Mouse (Mus musculus): ENCODE measurements at regions not wholly inside any gene's neighbourhood (a gene's known extent, or its start where the extent isn't known, plus 50 kb on each side); places are given as distances from the start of the nearest gene placed in this dataset.

GRCm38 (mm10) chr17:42927320-42927719, 50.9 kb upstream of the Cd2ap start:
- no peaks in the 10 kb centered on the region for H3K4me1 ChIP-seq (ENCODE audit: control insufficient read depth in 1 of 2, insufficient read depth in 2 of 2, low read length in 2 of 2)
- no peaks in the 10 kb centered on the region for H3K27me3 ChIP-seq (ENCODE audit: control insufficient read depth in 1 of 2, insufficient read depth in 2 of 2, low read length in 2 of 2)
- H3K79me2 ChIP-seq (ENCODE audit: control insufficient read depth, insufficient read depth, low read length, poor library complexity), result no peaks in the 10 kb centered on the region
- H3K9me3 ChIP-seq (replicated peaks; ENCODE audit: insufficient read depth, low read length), result no peaks in the 10 kb centered on the region
- H3K9ac ChIP-seq (ENCODE audit: control insufficient read depth, low read depth, low read length, poor library complexity, severe bottlenecking), result no peak overlapping the region
- no peak overlapping the region for H3K4me3 ChIP-seq (ENCODE audit: control insufficient read depth in 1 of 2, insufficient read depth in 1 of 2, low read depth in 2 of 2, low read length in 2 of 2)
- DNase-seq (ENCODE audit: low read depth, low spot score), result no peak
- no peak overlapping the region for H3K27ac ChIP-seq (ENCODE audit: control insufficient read depth, low read depth, low read length)
- H3K36me3 ChIP-seq (ENCODE audit: control insufficient read depth in 1 of 2, insufficient read depth in 2 of 2, low read length in 2 of 2), result no peaks in the 10 kb centered on the region
- TF ChIP-seq RCOR1 (IDR thresholded peaks at IDR 0.05; ENCODE audit: low read depth, low read length) (no peak), GATA1 (IDR thresholded peaks at IDR 0.05; ENCODE audit: low read depth, low read length) (no peak), TBP (IDR thresholded peaks at IDR 0.05; ENCODE audit: low read depth, low read length) (no peak), NELFE (IDR thresholded peaks at IDR 0.05; ENCODE audit: low read depth, low read length) (no peak), TAL1 (IDR thresholded peaks at IDR 0.05; ENCODE audit: low read length) (no peak), MYC (IDR thresholded peaks at IDR 0.05; ENCODE audit: low read depth, low read length) (no peak), GABPA (IDR thresholded peaks at IDR 0.05; ENCODE audit: low read depth, low read length) (no peak), MEF2A (IDR thresholded peaks at IDR 0.05; ENCODE audit: extremely low read depth, insufficient replicate concordance, low read depth, low read length, poor library complexity, severe bottlenecking) (no peak), SMC3 (IDR thresholded peaks at IDR 0.05; ENCODE audit: low read depth, low read length) (no peak), ZC3H11A (IDR thresholded peaks at IDR 0.05; ENCODE audit: low read depth, low read length) (no peak), EP300 (IDR thresholded peaks at IDR 0.05; ENCODE audit: low read depth in 1 of 2, low read length in 2 of 2) (no peak), SIN3A (IDR thresholded peaks at IDR 0.05; ENCODE audit: low read length) (no peak), ELF1 (IDR thresholded peaks at IDR 0.05; ENCODE audit: low read depth, low read length) (no peak), CTCF (IDR thresholded peaks at IDR 0.05 in 2 of 3, conservative IDR thresholded peaks at IDR 0.05 in 1 of 3; ENCODE audit: control insufficient read depth in 1 of 3, insufficient read depth in 1 of 3, low read depth in 2 of 3, low read length in 3 of 3, poor library complexity in 1 of 3, severe bottlenecking in 1 of 3) (no peak), ZMIZ1 (IDR thresholded peaks at IDR 0.05; ENCODE audit: low read depth, low read length) (no peak), USF2 (IDR thresholded peaks at IDR 0.05; ENCODE audit: borderline replicate concordance in 1 of 2, insufficient read depth in 1 of 2, low read depth in 1 of 2, low read length in 2 of 2) (no peak), KAT2A (conservative IDR thresholded peaks at IDR 0.05; ENCODE audit: low read depth, low read length) (no peak), NRF1 (IDR thresholded peaks at IDR 0.05; ENCODE audit: insufficient read depth, low read depth, low read length, poor library complexity, severe bottlenecking) (no peak), BHLHE40 (IDR thresholded peaks at IDR 0.05; ENCODE audit: borderline replicate concordance, low read depth, low read length) (no peak)
